Mouse (Mus musculus) myocyte (in vitro differentiated cells): ENCODE results near the gene Ghdc. TPM values are rescaled to one million over a fixed set of nuclear protein-coding genes. Genes with fewer than 3 reads are reported as not detected.
"Not testable (repeated sequence)": the region's sequence is repeated elsewhere in the genome, so short reads cannot be mapped to it uniquely, and the experiment has no call there.

ENCODE experiments used
- H3K27me3 ChIP-seq: one replicate; pipeline ENCODE4 v1.6.1; 2011; ENCODE audit not compliant: control insufficient read depth, insufficient read depth, insufficient read length
- H3K36me3 ChIP-seq: one replicate; pipeline ENCODE4 v1.6.1; 2011; ENCODE audit not compliant: control insufficient read depth, insufficient read depth
- H3K4me2 ChIP-seq: one replicate; pipeline ENCODE4 v1.6.1; 2011; ENCODE audit warnings: low read depth, control low read depth
- H3K4me3 ChIP-seq: one replicate; pipeline ENCODE4 v1.5.1; 2011; ENCODE audit warnings: mild to moderate bottlenecking, control low read depth, moderate library complexity
- H3K79me2 ChIP-seq: one replicate; pipeline ENCODE4 v1.6.1; 2011; ENCODE audit not compliant: control insufficient read depth, insufficient read depth
- H3ac ChIP-seq: one replicate; pipeline ENCODE4 v1.6.1; 2011; ENCODE audit not compliant: control insufficient read depth, insufficient read length
- CEBPB ChIP-seq: IDR thresholded peaks from 2 replicates; pipeline ENCODE4 v1.6.1; 2011; ENCODE audit warnings: mild to moderate bottlenecking, moderate library complexity; ENCODE audit not compliant: poor library complexity, insufficient read depth, severe bottlenecking
- E2F4 ChIP-seq: IDR thresholded peaks from one replicate; pipeline ENCODE4 v1.6.1; 2011; ENCODE audit warnings: mild to moderate bottlenecking, control low read depth, moderate library complexity; ENCODE audit not compliant: insufficient read depth
- MAX ChIP-seq: IDR thresholded peaks from one replicate; pipeline ENCODE4 v1.6.1; 2011; ENCODE audit warnings: low read depth, mild to moderate bottlenecking, control low read depth
- MYOD1 ChIP-seq, 3 experiments: IDR thresholded peaks; one replicate each; pipeline ENCODE4 v1.6.1; 2011; ENCODE audit warnings: control low read depth in 2 of 3, low read depth in 2 of 3, mild to moderate bottlenecking in 2 of 3, moderate library complexity in 1 of 3; ENCODE audit not compliant: insufficient read length in 2 of 3, control insufficient read depth in 1 of 3
- MYOG ChIP-seq, 3 experiments: IDR thresholded peaks; one replicate each; pipeline ENCODE4 v1.6.1; 2011; ENCODE audit warnings: control low read depth in 2 of 3, low read depth in 2 of 3, mild to moderate bottlenecking in 2 of 3; ENCODE audit not compliant: insufficient read length in 2 of 3, control insufficient read depth in 1 of 3, insufficient read depth in 1 of 3
- POLR2A ChIP-seq: IDR thresholded peaks from one replicate; pipeline ENCODE4 v1.6.1; 2011; ENCODE audit warnings: low read depth, mild to moderate bottlenecking, control low read depth, moderate library complexity; ENCODE audit not compliant: insufficient read length
- POLR2AphosphoS2 ChIP-seq: IDR thresholded peaks from one replicate; pipeline ENCODE4 v1.6.1; 2011; ENCODE audit warnings: low read depth, control low read depth; ENCODE audit not compliant: insufficient read length
- REST ChIP-seq: IDR thresholded peaks from one replicate; pipeline ENCODE4 v1.6.1; 2011; ENCODE audit warnings: mild to moderate bottlenecking, control low read depth, moderate library complexity; ENCODE audit not compliant: insufficient read depth, insufficient read length
- SRF ChIP-seq: IDR thresholded peaks from one replicate; pipeline ENCODE4 v1.6.1; 2011; ENCODE audit warnings: low read depth; ENCODE audit not compliant: control insufficient read depth, insufficient read length
- TCF12 ChIP-seq: IDR thresholded peaks from one replicate; pipeline ENCODE4 v1.6.1; 2011; ENCODE audit warnings: mild to moderate bottlenecking, control low read depth; ENCODE audit not compliant: poor library complexity, insufficient read depth, severe bottlenecking
- TCF3 ChIP-seq: IDR thresholded peaks from one replicate; pipeline ENCODE4 v1.6.1; 2011; ENCODE audit warnings: low read depth, control low read depth; ENCODE audit not compliant: insufficient read length
- USF1 ChIP-seq: IDR thresholded peaks from one replicate; pipeline ENCODE4 v1.6.1; 2011; ENCODE audit warnings: low read depth, mild to moderate bottlenecking, control low read depth, moderate library complexity
- polyA plus RNA-seq: library from polyadenylated mRNA; unstranded; fragments of >200 nt; fragmentation: generic; extraction: Trizol; gene quantifications from one replicate; pipeline ENCODE4 v1.2.1, GENCODE M21; 2012; ENCODE audit warnings: missing spikeins

The Ghdc gene
- polyA plus RNA-seq, 1 experiment = 10.4 TPM

DNA sequence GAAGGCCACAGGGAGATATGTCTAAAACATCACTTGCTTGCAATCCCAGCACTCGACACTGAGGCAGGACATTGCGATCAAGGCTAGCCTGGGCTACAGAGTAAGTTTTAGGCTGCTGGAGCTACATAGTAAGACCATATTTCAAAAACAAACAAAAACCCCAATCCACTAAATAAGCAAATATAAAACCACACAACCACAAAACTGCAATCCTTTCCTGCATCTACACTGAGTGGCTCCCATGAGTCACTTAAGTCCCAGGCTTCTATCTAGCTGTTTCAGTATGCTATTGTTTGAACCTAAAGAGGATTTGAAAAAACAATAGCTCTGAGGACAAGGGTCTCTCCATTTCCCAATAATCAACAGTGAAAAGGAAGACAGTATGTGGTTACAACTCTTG lies 24.6 kb upstream of the Ghdc start:
- TF ChIP-seq CEBPB (no peak), POLR2AphosphoS2 (no peak), MYOD1 (IDR thresholded peaks at IDR 0.05; ENCODE audit: control insufficient read depth in 1 of 3, insufficient read length in 2 of 3, low read depth in 2 of 3) (no peak), E2F4 (no peak), MYOG (IDR thresholded peaks at IDR 0.05; ENCODE audit: control insufficient read depth in 1 of 3, insufficient read depth in 1 of 3, insufficient read length in 2 of 3, low read depth in 2 of 3) (no peak), POLR2A (no peak), MAX (no peak), USF1 (no peak), SRF (no peak), REST (no peak), TCF3 (no peak), TCF12 (no peak)
- H3K79me2 ChIP-seq = no peaks in the 10 kb centered on the region
- H3ac ChIP-seq = no peak overlapping the region
- H3K36me3 ChIP-seq = peaks cover 3% of the 10 kb centered on the region
- no peaks in the 10 kb centered on the region for H3K27me3 ChIP-seq
- no peak overlapping the region for H3K4me3 ChIP-seq
- H3K4me2 ChIP-seq = no peak overlapping the region

DNA sequence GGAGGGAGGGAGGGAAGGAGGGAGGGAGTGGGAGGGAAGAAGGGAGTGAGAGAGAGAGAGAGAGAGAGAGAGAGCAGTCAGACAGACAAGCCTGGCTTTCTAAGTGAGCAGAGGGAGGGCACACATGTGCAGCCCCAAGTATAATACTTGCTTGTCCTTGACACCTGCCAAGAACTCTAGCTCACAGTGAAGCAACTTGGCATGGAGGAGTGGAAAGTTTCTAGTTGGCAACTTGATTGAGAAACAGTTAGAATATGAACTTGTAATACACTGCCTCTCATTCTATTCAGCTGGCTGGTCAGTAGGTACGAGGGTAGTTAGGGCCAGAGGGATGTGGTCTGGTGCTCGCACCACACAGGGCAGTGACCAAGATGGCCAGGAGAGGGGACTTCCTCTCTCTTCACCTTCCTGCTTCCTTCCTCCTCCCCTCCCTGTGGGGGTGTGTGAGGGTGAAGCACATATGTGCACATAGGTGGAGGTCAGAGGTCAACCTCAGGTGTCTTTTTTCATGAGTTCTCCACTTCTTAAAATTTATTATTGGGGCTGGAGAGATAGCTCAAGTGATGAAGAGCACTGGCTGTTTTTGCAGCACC lies 20.8 kb upstream of the Ghdc start:
- Histone ChIP-seq H3K79me2 (no peaks in the 10 kb centered on the region), H3K36me3 (peaks cover 3% of the 10 kb centered on the region), H3K4me3 (no peak overlapping the region), H3K4me2 (no peak overlapping the region), H3ac (no peak overlapping the region), H3K27me3 (no peaks in the 10 kb centered on the region)
- TF ChIP-seq CEBPB (no peak), TCF3 (no peak), POLR2A (no peak), E2F4 (no peak), REST (no peak), MYOG (IDR thresholded peaks at IDR 0.05; ENCODE audit: control insufficient read depth in 1 of 3, insufficient read depth in 1 of 3, insufficient read length in 2 of 3, low read depth in 2 of 3) (no peak), MAX (no peak), USF1 (no peak), MYOD1 (IDR thresholded peaks at IDR 0.05; ENCODE audit: control insufficient read depth in 1 of 3, insufficient read length in 2 of 3, low read depth in 2 of 3) (no peak), POLR2AphosphoS2 (no peak), TCF12 (no peak), SRF (no peak)

DNA sequence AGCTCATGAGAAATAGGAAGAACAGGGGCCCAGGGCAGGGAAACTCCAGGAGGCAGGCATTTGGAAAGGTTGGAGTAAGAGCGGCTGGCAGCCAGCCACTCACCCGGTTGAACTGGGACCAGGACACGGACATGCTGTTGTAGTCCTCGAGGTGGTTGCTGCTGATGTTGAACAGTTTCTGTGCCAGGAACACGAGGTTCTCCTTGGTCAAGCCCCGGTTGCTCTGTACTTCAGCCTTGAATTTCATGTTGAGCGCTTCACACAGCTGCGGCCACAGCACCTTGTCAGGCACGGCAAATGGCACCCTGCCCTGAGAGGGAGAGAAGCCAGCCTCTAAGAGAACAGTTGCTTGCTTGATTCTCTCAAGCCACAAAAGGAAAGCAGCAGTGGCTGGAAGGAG lies 19.9 kb upstream of the Ghdc start:
- not testable (repeated sequence) for H3K4me2 ChIP-seq, H3K79me2 ChIP-seq, H3K4me3 ChIP-seq, H3K27me3 ChIP-seq, H3ac ChIP-seq, H3K36me3 ChIP-seq
- TF ChIP-seq MYOD1 (IDR thresholded peaks at IDR 0.05; ENCODE audit: control insufficient read depth in 1 of 3, insufficient read length in 2 of 3, low read depth in 2 of 3) = peak in 1 of 3 experiments; percentile 14

DNA sequence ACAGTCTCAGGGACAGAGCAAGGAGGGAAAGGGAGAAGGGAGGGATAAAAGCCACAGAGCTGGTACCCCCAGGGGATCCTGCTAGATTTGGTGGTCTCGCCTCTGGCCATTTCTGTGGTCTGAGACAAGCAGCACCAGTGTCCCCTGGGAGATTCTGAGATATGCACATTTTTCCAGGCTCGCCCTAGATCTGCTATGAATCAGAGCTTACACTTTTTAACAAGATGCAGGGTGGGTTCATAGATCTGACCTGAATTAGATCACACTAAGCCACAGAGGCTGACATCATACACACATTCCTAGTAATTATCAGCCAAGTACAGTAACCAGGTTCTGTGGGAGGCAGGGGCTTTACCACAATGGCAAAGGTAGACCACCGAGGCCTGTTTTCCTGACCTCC lies 18.9 kb upstream of the Ghdc start:
- no peaks in the 10 kb centered on the region for H3K79me2 ChIP-seq
- no peaks in the 10 kb centered on the region for H3K36me3 ChIP-seq
- H3K27me3 ChIP-seq = no peaks in the 10 kb centered on the region
- no peak overlapping the region for H3K4me2 ChIP-seq
- no peak overlapping the region for H3ac ChIP-seq
- TF ChIP-seq MYOG (IDR thresholded peaks at IDR 0.05; ENCODE audit: control insufficient read depth in 1 of 3, insufficient read depth in 1 of 3, insufficient read length in 2 of 3, low read depth in 2 of 3) = no peak
- no peak for TF ChIP-seq REST
- TF ChIP-seq POLR2AphosphoS2 = no peak
- TF ChIP-seq TCF3 = no peak
- TF ChIP-seq POLR2A = no peak
- TF ChIP-seq USF1 = no peak
- TF ChIP-seq E2F4 = no peak
- TF ChIP-seq TCF12 = no peak
- no peak overlapping the region for H3K4me3 ChIP-seq

DNA sequence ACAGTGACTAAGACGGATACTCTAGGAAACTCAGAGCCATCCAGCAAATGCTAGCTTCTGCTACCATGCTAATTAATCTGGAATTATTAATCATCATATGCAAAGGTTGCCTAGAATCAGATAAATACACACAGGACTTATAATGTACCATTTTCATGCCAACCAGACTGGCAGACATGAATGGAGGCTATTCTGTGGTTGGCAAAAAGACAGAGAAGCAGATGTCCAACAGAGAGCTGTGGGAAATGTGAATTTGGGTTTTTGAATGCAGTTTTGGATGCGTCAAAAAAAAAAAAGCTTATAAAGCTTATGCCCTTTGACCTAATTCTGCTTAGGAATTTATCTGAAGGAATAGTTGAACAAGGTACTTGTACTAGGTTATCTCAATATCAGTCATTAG lies 15.0 kb upstream of the Ghdc start:
- no peak overlapping the region for H3K4me3 ChIP-seq
- H3K36me3 ChIP-seq = no peaks in the 10 kb centered on the region

More for the DNA sequence above, 15.0 kb upstream of the Ghdc start:
- no peaks in the 10 kb centered on the region for H3K27me3 ChIP-seq
- H3ac ChIP-seq = no peak overlapping the region
- no peak overlapping the region for H3K4me2 ChIP-seq
- TF ChIP-seq USF1 (no peak), TCF3 (no peak), CEBPB (no peak), MYOG (IDR thresholded peaks at IDR 0.05; ENCODE audit: control insufficient read depth in 1 of 3, insufficient read depth in 1 of 3, insufficient read length in 2 of 3, low read depth in 2 of 3) (no peak), MAX (no peak), TCF12 (no peak), REST (no peak), E2F4 (no peak), MYOD1 (IDR thresholded peaks at IDR 0.05; ENCODE audit: control insufficient read depth in 1 of 3, insufficient read length in 2 of 3, low read depth in 2 of 3) (no peak), POLR2AphosphoS2 (no peak), SRF (no peak), POLR2A (no peak)
- H3K79me2 ChIP-seq = no peaks in the 10 kb centered on the region
